Mouse (Mus musculus) left cerebral cortex, adult 11 months (tissue): ENCODE measurements around the gene Rap2a.

Experiments used
- DNase-seq: peaks from one replicate; pipeline ENCODE4 v3.0.0; 2022; ENCODE audit warnings: low spot score

The Rap2a gene

DNA sequence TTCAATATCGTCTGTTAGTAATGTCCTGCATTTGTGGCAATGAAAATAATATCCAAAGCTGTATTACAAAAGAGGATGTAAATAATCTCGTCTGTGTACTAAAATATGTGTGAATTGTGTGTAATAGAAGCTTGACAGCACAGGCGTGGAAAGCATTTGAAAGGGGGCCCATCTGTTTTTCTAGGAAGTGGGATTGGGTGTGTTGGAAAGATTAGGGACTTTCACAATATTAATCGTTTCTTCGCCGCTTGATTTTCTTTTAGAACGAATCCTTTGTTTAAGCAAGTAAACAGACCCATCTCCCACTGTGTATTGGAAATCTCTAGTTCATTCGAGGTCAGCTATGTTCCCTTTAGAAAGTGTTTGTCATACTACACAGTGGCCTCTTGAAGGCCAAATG is 64.2 kb downstream of the Rap2a start:
- DNase-seq = no peak

DNA sequence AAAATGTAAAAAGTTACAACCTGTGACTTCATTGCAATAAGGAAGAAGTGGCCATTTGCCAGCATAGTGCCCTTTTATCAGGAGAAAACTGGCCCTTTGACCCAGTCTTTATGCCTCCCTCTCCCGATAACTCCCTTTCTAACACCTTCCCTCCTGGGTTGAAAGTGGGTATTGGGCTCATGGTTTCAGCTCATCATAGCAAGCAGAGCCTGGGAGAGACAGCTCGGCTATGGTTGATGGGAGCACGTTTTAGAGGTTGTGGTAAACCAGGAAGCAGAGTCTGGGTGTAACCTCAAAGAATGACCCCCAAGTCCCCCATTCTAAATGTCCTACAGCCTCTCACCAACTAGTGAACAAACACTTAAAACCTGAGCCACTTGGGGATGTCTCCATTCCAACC is 64.7 kb downstream of the Rap2a start:
- DNase-seq = no peak

DNA sequence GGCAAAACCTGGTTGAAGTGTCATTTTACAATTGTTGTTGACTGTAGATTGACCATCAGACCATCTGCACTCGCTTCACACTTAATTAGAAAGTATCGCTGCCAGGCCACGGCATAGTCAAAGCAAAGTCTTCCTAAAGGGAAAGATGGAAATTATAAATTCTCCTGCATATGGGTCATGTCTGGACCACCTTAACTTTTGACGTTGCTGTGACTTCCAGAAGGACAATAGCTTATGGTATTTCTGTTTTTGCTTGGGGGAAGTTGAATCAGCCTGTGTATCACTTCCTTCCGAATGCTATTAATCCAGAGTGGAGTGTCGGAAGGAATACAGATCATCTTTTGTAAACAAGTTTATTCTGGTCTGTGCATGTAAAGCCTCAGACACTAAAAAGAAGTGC is 65.6 kb downstream of the Rap2a start:
- no peak for DNase-seq

DNA sequence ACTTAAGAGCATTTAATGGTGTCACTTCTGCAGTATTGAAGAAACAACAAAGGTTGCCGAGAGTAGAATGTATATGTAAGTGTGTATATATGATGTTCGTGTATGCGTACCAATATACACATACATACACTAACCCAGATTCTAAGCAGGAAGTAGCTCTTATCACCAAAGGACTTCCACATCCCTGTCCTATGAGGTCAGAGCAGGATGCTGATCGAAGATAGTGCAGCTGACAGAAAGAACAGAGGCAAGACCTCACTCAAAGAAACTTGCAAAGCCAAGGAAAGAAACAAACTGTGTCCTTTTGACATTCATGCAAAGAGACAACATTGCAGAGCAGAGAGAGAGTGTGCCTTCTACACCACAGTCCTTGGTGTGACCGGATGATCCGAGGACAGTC is 66.3 kb downstream of the Rap2a start:
- no peak for DNase-seq

DNA sequence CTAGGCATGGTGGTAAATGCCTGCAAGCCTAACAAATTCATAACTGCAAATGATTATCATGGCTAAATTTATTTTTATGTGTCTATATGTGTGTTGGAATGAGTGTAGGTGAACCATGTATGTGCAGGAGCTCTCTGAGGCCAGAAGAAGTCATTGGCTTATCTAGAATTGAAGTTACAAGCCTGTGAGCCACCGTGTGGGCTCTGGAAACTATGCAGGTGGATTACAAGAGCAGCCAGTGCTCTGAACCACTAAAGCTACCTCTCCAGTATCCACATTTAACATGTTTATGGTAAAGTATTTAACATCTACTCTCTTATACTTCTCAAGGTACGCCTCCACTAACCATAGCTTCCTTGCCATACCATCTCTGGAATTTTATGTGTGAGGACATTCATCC is 66.7 kb downstream of the Rap2a start:
- DNase-seq = no peak
